Mouse (Mus musculus) erythroblast, embryonic 14.5 days (primary cell): Measurements from ENCODE around the gene Ppp1r12b.

Experiments
- GATA1 ChIP-seq: IDR thresholded peaks from 2 replicates; pipeline ENCODE4 v1.6.1; 2012; ENCODE audit warnings: low read length, inconsistent platforms, mixed read lengths
- TAL1 ChIP-seq: IDR thresholded peaks from 3 replicates; pipeline ENCODE4 v1.6.1; 2012; ENCODE audit warnings: low read length, inconsistent platforms, mixed read lengths

- TF ChIP-seq GATA1, result no peak
- TF ChIP-seq TAL1, result no peak
Observed at GRCm38 (mm10) chr1:135000527-135000926, 44.8 kb upstream of the Ppp1r12b start.
